Mouse (Mus musculus): ENCODE measurements around the gene Pnpla3.

DNA sequence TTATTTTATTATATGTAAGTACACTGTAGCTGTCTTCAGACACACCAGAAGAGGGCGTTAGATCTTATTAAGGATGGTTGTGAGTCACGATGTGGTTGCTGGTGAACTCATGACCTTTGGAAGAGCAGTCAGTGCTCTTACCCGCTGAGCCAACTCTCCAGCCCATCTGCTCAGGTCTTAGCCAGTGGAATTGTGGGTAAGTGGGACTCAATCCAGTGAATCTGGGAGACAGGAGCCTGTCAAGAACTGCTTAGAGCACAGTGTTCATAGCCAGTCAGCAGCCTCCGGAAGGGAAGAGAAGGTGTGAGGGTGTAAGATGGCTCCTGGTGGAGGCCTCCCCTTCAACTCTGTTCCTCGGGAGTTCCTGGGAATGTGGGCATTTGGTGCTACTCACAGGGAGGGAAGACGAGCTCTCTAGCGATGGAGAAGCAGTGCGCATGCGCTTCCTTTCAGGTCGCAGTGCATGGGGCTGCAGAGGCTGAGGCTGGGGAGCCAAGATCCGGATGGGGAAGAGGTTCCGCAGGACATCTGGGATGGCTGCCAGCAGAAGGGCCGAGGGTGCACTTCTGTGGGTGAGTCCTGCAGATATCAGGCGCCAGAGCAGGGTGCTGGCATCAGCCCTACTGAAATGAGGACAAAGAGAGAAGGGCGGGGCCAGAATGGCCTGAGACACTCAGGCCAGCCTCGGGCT is 36.4 kb upstream of the Pnpla3 start:
- no peak for TF ChIP-seq CTCF (IDR thresholded peaks at IDR 0.05)
- no peak for TF ChIP-seq POLR2A (IDR thresholded peaks at IDR 0.05; ENCODE audit: insufficient read depth, low read depth, low read length)
